Mouse (Mus musculus) embryonic stem cell, embryonic (primary cell): Measurements from ENCODE around the gene Zfp949.
"Not testable (repeated sequence)": the region's sequence is repeated elsewhere in the genome, so short reads cannot be mapped to it uniquely, and the experiment has no call there.

Experiments
- CTCF ChIA-PET, 4 experiments: fragments of 300-600 bp in 2 of 4; fragments of 350-600 bp in 2 of 4; sonication (Branson Sonifier 250); formaldehyde crosslinking; loops; one replicate each; lab custom pipeline; 2022; ENCODE audit warnings: inconsistent platforms in 2 of 4; lab: Charles Lee
- POLR2A ChIA-PET, 4 experiments: fragments of 300-600 bp in 2 of 4; fragments of 350-600 bp in 2 of 4; sonication (Branson Sonifier 250); formaldehyde crosslinking; loops; one replicate each; lab custom pipeline; 2022; ENCODE audit warnings: antibody characterized with exemption in 4 of 4, inconsistent platforms in 1 of 4; lab: Charles Lee

Gene Zfp949

DNA sequence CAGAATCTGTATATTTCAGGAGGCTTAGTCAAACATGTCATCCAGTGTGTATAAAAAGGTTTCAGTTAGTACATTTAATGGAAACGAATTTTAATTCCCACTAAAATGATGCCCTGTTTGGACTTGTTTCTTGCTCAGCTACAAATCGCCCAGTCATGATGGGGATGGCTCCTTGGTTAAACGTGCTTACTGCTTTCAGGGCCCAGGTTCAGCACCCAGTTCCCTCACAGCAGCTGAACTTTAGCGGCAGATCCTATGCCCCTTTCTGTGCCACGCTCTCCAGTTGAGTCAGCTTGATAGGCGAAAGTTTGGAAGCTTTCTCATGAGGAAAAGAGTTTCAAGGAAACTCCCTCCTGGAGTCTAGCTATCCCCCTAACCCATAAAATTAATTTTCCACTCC lies 45.9 kb downstream of the Zfp949 start:
- CTCF ChIA-PET, POLR2A ChIA-PET: not testable (repeated sequence)

DNA sequence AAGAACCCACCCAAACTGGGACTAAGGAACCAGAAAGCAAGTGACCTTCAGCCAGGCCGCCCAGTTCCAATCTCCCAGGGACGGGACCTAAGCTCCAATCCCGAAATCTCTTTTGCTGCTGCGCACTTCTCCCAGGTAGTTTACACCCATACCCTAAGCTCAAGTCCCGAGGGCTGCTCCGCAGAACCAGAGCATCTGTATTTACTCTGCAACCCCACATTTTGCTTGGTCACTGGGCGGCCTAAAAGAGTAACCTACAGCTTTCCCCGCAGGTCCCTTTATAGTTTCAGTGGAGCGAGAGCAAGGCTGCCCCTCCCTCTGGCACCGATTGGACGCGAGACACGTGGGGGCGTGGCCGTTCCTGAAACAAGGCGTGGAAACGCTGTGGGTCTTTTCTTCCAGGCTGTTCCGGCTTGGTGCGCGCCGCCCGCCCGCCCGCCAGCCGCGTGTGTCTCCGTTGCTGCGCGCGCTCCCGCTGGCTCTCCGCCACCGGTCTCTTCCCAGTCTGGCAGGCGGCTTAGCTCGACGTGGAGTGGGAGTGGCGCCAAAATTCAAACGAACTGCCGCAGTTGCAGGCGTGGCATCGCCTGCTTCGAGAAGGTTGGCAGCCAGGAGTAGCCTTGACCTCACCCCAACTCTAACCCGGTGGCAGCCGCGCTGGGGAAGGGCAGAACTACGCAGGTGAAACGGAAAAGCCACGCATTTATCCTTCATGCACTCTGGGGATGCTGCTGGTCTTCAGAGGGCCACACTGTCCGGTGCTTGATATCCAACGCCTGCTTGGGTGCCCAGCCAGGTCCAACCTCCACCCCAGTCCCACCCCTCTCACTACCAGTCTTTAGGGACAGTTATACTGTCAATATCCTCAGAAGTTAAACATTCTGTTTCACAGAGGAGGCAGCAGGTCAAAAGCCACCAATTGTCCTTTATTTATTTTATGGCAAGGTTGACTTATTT lies 51.7 kb downstream of the Zfp949 start:
- CTCF ChIA-PET, result not testable (repeated sequence)
- POLR2A ChIA-PET, result interaction anchor here in 1 of 4 experiments (1.1 kb wide), 1 partner anchor 115 kb away, joined by 3 read pairs; no protein-coding TSS in a partner anchor
